22 mouse cellular contexts compared by ENCODE assay signal in genomic region chr4:119345508-119345907, GRCm38 (mm10).
"Had no signal": no experiment of that assay in that cellular context is flagged by ENCODE, and none has a peak within 500 bp of the region (broad histone marks: within the 10 kb centered on the region; RNA-seq: fewer than 3 reads in every experiment).

No protein-coding gene starts in this region.

- DNase-seq: gastrocnemius, postnatal 10 days; gastrocnemius, postnatal 36 days; heart, adult 11 months; heart, adult 2 months; heart, postnatal 14 days; heart, postnatal 36 days; kidney, adult 11 months; kidney, adult 2 months; kidney, adult 9 months; kidney, postnatal 14 days; kidney, postnatal 36 days; layer of hippocampus, adult 9-11 months; layer of hippocampus, postnatal 36 days; left cerebral cortex, postnatal 4 days had no signal

- H3K27me3 ChIP-seq: heart, embryonic 13.5 days; heart, embryonic 15.5 days; hindbrain, embryonic 13.5 days; hindbrain, embryonic 15.5 days; kidney, embryonic 15.5 days; limb, embryonic 13.5 days; limb, embryonic 15.5 days; liver, embryonic 12.5 days had no signal

- H3K4me3 ChIP-seq: heart, adult 2 months; heart, embryonic 13.5 days; heart, embryonic 15.5 days; hindbrain, embryonic 13.5 days; hindbrain, embryonic 15.5 days; kidney, embryonic 15.5 days; limb, embryonic 13.5 days; limb, embryonic 15.5 days; liver, embryonic 12.5 days had no signal

- H3K36me3 ChIP-seq: heart, embryonic 13.5 days; heart, embryonic 15.5 days; kidney, embryonic 15.5 days; limb, embryonic 13.5 days; limb, embryonic 15.5 days; liver, embryonic 12.5 days had no signal
